Mouse (Mus musculus): ENCODE results near the gene H2-DMb1.

Gene H2-DMb1

DNA sequence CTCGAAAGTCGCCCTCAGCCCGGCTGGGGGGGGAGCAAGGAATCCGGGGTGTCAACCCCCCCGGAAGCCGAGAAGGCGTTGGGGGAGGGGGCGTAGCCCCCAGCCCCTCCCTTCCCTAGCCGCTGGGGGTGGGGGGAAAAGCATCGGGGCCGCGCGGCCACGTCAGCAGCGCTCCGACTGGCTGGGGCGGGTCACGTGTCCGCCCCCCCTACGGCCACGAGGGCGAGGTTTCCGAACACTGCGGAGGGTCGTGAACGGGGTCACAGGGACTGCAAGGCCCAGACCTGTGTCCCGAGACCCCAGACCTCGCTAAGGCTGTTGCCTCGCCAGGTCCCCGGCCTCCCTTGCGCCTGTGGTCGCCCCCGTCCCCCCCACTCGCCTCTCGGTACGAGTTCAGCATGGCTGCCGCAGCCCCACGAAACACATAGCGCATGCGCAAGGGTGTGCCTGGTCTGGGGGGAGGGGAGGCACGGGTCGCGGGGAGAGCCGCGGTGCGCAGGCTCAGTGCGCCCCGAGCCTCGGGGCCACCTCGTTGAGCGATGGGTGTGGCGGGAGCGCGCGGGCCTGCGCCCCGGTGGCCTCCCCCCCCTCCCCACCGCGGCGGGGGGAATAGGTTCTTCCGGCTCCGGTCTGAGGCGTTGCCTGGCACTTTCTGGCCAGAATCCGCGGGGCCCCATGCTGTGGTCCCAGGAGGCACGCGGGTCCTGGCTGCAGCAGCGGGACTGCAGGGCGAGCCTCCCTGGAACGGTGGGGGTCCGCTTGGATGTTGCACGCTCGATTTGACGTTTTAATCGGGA lies 30.5 kb upstream of the H2-DMb1 start, which contains the start of gene Brd2:
TSS of gene Brd2 (minus strand) at position 447 of the 797 bp plus-strand sequence.
- in situ Hi-C loops (cut with MboI; ENCODE audit: unreplicated experiment in 2 of 2), result no loop called here

DNA sequence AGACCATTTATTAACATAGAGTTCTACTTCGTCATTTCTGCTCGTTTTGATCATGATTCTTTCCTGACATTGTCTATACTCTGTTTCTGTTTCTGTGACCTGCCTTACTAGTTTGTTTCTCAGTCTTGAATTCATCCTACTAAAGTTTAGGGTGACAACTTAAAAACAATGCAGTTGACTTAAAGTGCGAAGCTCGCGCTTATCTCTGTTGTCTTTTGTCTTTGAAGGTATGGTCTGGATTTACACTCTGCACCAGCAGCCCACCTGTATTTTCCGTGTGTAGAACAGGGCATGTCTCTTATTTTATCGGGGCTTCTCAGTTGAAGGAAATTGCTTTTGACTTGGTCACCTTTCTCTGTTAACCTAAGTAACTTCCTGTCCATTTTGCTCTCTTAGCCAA lies 29.8 kb upstream of the H2-DMb1 start:
- in situ Hi-C loops (cut with MboI; ENCODE audit: unreplicated experiment in 2 of 2), result no loop called here

DNA sequence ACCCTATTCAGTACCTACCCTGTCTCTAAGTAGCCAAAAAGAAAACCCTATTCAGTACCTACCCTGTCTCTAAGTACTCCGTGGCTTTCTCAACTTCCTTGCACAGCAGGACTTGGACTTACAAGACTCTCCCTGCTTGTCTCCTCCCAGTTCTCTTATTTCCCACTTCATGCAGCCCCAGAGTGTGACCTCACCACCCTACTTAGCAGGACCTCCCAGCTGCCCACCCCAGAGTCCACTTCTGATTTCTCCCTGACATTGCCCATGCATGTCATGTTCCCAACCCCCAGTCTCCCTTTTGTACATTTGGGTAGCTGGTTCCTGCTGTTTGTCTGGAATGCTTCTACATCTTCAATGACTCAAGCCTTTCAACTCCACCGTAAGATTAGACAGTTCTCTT lies 29.4 kb upstream of the H2-DMb1 start:
- in situ Hi-C loops (cut with MboI; ENCODE audit: unreplicated experiment in 2 of 2), result no loop called here

DNA sequence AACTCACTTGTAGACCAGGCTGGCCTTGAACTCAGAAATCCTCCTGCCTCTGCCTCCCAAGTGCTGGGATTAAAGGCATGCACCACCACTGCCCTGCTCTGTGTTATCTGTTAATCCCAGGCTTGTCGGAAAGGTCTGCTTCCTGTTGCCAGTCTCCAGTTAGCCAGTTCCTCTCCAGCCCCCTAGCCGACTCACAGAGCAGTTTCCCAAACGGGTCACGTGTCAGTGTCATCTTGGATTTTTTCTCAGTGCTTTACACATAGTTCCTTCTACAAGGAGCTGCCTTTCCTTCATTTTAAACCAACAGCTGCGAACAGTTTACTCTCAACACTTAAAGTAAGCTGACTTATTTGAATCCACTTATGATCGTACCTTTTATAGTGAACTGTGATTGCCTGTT lies 28.2 kb upstream of the H2-DMb1 start:
- in situ Hi-C loops (cut with MboI; ENCODE audit: unreplicated experiment in 2 of 2), result loop anchor here in 1 of 2 experiments (5.0 kb wide), 2 partner anchors 32 to 43 kb away; partner anchors contain the start of gene H2-Oa

DNA sequence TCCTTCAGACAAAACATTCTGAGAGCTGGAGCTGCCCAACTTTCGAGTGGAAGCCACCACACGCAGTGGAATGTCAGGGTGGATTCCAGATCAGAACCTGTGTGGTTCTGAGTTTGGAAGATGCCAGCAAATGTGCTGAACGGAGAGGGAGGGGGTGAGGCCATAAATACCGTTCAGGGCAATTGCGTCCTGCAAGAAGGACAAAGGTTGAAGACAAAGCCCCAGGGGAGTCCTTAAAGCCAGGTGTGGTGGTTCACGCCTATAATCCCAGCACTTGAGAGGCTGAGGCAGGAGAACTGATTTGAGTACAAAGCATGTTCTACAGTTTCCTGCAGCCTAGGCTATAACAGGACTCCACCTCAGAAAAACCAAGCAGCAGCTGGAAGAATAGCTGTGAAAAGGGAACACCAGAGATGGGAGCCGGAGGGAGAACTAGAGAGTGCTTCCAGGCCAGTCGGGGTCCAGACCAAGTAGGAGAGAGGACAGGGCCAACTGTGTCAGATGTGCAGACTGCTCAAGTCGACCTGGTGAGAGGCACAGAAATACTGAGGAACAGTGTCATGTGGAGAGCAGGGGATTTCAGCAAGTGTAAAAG lies 25.9 kb upstream of the H2-DMb1 start:
- in situ Hi-C loops (cut with MboI; ENCODE audit: unreplicated experiment in 2 of 2), result loop anchor here in 1 of 2 experiments (5.0 kb wide), 2 partner anchors 35 to 40 kb away; partner anchors contain the start of gene H2-Oa

DNA sequence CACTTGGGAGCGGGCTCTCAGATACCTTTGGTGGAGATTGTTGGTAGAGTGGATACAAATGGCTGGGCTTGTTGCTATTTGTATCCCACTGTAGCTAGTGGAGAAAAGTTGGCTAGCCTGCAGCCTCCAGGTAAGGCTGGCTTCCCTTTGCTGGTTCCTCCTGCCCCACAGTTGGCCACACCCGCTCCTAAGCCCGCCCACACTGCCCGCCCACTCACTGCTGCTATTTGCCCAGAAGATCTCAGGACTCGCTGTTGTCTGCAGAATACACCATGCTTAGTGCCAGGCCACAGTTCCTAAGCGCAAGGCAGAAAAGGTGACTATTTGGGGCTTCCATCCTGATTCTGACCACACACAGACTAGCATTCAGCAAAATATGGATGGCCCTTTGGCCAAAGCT lies 25.4 kb upstream of the H2-DMb1 start:
- in situ Hi-C loops (cut with MboI; ENCODE audit: unreplicated experiment in 2 of 2), result loop anchor here in 1 of 2 experiments (5.0 kb wide), 2 partner anchors 35 to 40 kb away; partner anchors contain the start of gene H2-Oa

DNA sequence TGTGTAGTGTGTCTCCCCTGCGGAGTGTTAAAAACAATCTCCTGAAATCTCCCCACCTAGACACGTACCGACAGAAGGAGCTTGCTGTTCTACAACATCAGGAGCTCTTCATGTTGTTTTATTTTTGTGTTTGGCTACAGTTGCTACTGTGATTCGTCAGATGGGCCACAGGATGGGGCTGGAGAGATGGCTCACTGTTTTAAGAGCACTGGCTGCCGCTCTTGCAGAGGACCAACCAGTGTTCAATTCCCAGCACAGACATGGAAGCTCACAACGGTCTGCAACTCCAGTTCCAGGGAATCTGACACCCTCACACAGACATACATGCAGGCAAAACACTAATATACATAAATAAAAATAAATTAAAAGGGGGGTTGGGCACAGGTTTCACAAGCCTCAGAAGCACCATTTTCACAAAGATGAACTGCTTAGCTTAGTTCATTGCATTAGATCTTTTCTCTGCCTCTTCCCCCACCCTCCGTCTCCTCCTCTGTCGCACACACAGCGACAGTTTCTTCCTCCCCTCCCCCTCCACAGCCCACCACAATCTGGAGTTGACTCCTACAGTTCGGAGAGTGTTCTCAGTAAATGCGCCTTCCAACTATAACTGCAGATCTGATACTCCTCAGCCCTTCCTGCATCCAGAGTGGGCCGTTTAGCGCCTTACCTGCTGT lies 24.5 kb upstream of the H2-DMb1 start:
- in situ Hi-C loops (cut with MboI; ENCODE audit: unreplicated experiment in 2 of 2), result loop anchor here in 1 of 2 experiments (5.0 kb wide), 2 partner anchors 36 to 39 kb away; partner anchors contain the start of gene H2-Oa

DNA sequence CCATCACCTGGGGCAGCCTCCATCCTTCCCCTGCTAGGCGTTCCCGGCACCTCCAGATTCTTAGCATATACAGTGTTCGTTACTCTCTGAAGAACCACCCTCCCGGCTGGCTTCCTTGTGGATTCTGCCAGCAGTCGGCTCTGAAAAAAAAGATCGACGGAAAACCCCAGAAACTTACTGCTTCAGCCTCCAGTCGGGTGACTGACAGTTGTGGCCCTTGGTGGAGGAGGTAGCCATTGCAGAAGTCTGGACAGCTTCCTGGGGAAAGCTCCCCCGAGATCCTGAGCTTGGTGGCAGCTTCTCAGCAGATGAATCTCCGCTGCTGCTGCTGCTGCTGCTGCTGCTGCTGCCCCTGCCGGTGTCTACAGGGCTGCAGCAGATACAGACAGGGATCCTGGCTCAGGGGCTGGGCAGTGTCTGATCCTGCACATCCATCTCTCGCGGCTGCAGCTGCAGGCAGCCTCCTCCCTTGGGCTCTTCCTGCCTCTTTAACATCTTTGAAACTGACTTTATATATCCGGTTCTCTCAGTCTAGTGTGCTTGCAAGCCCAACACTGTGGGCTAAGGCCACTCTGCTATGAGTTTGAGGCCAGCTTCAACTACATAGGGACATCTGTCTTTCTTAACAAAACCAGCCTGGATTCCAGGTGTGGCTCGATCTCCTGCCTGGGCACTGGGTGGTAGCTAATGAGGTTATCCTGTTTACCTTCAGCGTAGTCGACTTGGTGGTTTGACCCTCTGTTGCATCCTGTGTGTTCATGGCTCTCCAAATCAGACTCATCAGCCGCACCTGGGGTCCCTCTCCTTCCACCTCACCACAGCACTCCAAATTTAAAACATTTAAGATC lies 23.7 kb upstream of the H2-DMb1 start:
- in situ Hi-C loops (cut with MboI; ENCODE audit: unreplicated experiment in 2 of 2), result loop anchor here in 1 of 2 experiments (5.0 kb wide), 2 partner anchors 37 to 38 kb away; partner anchors contain the start of gene H2-Oa

DNA sequence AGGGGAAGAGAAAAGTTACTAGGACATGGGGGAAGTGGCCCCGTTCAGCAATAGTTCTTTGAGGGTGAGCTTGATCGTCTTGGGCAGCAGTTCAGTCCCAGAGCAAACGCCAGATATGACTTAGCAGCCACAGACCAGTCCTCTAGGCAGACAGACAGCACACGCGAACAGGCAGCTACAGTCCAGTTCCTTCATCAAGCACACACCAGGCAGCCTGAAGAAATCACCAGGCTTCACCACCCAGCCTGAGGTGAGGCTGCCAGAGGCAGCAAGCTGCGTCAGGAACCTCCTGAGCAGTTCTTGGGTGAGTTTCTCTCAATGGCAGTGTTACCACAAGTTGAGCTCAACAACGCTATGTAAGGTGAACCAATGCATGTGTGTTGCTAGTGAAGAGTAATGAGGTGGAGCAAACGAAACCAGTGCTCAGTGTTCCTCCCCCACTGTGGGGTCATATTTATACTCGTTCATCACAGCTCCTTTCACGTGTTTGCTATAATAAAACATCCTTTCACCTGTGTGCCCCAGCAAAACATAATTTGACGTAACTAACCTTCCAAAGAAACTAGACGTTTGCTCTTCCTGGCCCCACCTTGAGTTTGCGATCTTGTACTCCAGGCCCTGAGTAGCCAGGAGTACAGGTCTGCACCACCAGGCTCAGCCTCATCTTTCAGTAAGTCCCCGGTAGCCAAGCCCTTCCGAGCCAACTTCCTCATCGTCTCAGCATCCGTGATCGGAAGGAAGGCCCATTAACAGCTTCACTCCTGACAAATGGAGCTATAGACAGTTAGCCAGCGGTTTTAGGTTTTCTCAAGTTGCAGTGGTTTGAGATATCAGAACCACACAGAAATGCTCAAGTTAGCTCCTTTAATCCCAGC lies 22.6 kb upstream of the H2-DMb1 start:
- in situ Hi-C loops (cut with MboI; ENCODE audit: unreplicated experiment in 2 of 2), result loop anchor here in 1 of 2 experiments (5.0 kb wide), 1 partner anchor 37 kb away; no protein-coding TSS in a partner anchor

DNA sequence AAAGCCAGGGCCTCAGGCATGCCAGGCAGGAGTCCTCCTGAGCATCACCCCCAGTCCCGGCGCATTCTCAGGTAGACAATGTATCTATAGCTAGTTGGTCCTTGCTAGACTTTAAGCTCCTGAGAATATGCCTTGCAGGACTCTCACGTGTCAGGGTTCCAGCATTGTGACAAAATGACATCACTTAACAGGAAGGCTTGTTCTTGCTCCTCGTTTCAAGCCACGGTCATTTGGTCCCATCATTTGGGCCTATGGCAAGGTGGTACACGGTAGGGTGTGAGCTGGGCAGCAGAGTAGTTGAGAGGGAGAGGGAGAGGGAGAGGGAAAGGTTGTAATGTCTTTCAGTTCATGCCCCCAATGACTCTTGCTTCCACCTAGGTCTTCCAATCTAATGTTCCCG lies 21.0 kb upstream of the H2-DMb1 start:
- in situ Hi-C loops (cut with MboI; ENCODE audit: unreplicated experiment in 2 of 2), result loop anchor here in 1 of 2 experiments (5.0 kb wide), 1 partner anchor 35 kb away; no protein-coding TSS in a partner anchor

DNA sequence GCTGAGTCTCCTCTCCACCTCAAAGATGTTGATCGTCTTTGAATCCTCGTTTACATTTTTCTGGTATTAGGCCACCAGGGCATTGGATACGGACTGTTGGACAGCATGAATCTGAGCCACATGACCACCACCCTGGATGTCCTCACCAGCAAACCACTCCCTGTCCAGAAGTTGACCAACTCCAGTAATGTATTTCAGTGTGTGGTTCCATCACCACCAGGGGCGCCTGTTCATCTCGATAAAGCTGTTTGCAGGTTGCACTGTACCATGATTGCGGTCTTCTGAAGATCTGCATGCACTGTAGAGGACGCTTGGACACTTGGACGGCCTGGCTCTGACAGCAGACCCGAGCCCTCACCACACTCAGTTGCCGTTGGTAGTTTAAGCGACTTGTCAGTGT lies 19.6 kb upstream of the H2-DMb1 start:
- in situ Hi-C loops (cut with MboI; ENCODE audit: unreplicated experiment in 2 of 2), result loop anchor here in 1 of 2 experiments (5.0 kb wide), 1 partner anchor 34 kb away; no protein-coding TSS in a partner anchor

DNA sequence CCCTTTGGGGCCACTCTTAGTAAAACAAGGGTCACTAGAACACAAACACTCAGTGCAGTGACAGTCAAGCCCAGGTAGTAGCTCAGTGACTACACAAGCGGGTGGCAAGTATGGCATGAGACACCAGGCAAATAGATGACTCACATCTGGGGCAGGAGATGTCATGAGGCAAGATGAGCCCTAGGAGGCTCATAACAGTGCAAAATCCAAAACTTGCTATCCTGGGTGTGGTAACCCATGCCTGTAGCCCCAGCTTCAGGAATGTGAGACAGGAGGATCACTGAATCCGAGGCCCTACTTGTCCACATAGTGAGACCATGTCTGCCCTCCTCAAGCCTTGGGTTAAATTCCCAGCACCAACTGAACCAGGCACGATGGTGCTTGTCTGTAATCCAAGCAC lies 18.4 kb upstream of the H2-DMb1 start:
- in situ Hi-C loops (cut with MboI; ENCODE audit: unreplicated experiment in 2 of 2), result loop anchor here in 1 of 2 experiments (5.0 kb wide), 1 partner anchor 33 kb away; no protein-coding TSS in a partner anchor

DNA sequence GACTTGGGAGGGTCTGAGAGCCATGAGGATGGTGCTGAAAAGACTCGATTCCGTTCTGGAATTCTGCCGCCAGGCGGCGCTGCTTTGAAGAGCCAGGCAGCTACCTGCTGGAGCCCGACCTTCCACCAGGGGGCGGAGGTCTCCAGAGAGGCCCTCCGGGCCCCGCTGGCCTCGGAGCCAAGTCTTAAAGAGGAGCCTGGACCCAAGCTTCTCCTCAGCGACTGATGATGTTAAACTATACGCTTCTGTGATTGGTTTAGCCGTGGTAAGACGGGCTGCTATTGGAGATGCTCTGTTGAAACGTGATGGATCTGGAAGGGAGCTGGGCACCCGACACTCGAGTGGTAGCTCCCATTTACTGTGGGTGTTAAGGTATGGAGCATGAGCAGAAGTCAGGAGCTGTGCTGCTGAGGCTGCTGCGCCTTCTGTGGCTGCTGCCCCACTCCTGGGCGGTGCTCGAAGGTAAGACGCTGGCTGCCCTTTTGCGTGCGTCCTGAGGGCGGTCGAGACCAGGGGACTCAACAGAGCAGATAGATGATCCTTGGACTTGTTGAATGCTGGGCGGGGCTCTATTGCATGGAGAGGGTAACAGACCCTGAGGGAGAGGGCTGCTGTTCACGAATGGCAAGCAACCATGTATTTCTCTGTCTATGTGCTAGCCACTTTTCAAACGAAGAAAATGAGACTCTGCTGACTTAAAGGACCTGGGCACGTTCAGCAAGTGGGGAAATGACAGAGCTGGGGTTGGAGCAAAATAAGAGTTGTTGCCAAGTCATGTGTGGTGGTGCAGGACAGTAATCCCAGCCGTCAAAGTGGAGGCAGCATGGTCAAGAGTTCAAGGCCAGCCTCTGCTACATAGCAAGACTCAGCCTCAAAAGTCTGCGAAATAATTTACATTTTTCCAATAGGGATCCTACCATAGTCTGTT lies 17.3 kb upstream of the H2-DMb1 start:
- in situ Hi-C loops (cut with MboI; ENCODE audit: unreplicated experiment in 2 of 2), result loop anchor here in 1 of 2 experiments (5.0 kb wide), 1 partner anchor 43 kb away; the partner anchor contains the start of gene H2-Oa

DNA sequence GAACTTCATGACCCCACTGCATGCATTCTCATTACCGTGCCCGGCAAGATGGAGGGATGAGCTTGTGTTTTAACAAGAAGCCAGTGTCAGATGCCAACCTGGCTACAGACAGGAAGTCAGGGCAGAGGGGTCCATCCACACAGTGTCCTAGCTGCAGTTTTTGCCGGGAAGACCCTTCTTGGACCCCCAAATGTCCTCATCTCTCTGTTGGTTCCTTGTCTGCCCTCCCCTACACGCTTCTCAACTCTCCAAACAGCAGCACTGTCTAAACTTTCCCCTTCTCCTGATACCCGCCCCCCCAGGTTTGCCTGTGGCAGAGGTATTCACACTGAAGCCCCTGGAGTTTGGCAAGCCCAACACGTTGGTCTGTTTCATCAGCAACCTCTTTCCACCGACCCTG lies 15.3 kb upstream of the H2-DMb1 start:
- in situ Hi-C loops (cut with MboI; ENCODE audit: unreplicated experiment in 2 of 2), result loop anchor here in 1 of 2 experiments (5.0 kb wide), 1 partner anchor 45 kb away; the partner anchor contains the start of gene H2-Oa

DNA sequence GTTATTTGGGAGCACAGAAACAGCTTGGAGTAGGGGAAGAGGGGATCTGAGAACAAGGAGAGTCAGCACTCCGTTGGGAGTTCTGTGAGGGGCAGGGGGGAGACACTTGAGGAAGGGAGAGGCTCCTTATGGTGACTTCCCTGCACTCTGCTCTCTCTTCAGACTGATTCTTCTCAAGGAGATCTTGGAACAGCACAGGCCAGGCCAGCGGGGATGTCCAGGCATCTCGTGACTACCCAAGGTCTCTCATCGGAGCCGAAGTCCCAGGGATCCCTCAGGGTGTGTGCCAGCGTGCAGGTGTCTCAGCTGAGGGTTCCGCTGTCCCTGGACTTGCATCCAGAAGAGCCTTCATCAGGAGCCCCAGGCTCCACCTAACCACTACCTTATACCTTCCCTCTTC lies 14.2 kb upstream of the H2-DMb1 start:
- in situ Hi-C loops (cut with MboI; ENCODE audit: unreplicated experiment in 2 of 2), result loop anchor here in 1 of 2 experiments (5.0 kb wide), 1 partner anchor 46 kb away; the partner anchor contains the start of gene H2-Oa

DNA sequence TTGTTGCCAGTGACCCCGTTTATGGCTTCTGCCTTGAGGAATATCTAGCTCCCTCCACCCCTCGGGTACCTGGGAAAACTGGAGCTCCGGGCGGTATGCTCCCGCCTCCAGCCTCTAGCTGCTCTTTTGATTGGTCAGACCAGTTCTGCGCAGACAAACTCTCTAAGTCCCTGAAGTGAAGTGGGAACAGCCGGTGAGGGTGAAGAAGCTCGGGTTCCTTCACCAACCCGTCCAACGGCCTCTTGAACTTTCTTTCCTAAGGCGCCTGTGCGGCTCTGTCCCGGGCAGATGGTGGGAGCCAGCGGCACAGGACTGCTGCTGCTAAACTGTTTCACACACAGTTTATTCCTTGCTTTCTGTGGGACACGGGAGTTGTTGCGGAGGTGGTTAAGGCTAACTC lies 13.5 kb upstream of the H2-DMb1 start:
- in situ Hi-C loops (cut with MboI; ENCODE audit: unreplicated experiment in 2 of 2), result loop anchor here in 1 of 2 experiments (5.0 kb wide), 1 partner anchor 47 kb away; the partner anchor contains the start of gene H2-Oa

DNA sequence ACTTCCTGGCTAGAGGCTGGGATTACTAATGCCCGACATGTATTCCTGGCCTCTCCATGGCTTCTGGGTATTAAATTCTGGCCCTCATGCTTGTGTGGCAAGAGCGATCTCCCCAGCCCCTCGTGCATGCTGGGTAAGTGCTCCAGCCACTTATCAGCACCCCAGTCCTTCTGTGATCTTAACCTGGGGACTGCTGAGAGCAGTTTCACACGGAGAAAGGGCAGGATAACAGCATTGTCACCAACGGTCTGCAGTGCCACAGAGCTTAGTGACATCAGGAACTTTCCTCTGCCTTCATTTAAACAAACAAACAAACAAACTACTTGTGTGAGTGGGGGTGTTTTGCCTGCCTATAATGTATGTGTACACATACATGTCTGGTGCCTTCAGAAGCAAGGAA lies 12.6 kb upstream of the H2-DMb1 start:
- in situ Hi-C loops (cut with MboI; ENCODE audit: unreplicated experiment in 2 of 2), result no loop called here
